13 mouse cellular contexts compared by ENCODE assay signal in the genomic region with DNA sequence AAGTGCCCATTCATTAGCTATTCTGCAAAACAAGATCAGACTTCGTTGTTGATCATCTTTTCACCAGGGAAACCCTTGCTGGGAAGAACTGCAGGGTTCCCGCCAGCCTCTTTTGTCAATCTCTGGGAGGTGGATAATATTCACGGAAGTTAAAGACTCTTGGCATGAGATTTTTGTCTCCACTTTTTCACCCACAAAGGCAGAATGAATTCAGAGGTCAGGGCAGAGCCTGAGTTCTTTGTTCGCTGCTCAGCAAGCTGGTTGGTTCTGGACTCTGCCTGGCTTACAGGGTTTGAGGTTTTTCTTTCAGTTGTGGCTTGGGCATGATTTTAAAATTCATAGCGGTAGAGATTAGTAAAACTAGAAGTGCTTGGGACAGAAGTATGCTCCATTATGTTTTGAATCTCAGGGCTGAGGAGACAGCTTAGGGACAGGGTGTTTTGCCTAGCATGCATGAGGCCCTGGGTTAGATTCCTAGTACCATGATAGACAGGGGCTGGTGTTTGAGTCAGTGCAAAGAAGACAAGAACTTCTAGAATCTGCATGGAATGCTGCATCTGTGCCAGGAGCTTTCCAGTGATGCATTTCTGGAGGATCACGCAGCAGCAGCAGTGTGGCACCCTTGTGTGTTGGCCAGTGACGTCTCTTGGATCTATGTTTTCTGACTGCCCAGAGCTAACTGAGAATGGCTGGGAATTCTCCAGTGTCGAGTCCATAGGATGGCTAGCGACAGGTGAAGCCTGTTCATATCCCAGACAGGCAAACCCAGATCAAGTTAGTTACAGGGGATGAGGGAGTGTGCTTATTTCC. TPM values are rescaled to one million over a fixed set of nuclear protein-coding genes. Genes with fewer than 3 reads are reported as not detected.
DNase-seq lines count a peak whose midpoint lies in the region; ATAC-seq lines count a peak whose summit lies in the region.
"Had no signal": no experiment of that assay in that cellular context is flagged by ENCODE, and none has a peak within 500 bp of the region (broad histone marks: within the 10 kb centered on the region; RNA-seq: fewer than 3 reads in every experiment).

No protein-coding gene starts in this region.

- no peak overlapping the region for H3K4me2 ChIP-seq in hindbrain, embryonic 14.5 days (replicated peaks)

- 0 out of 2 replicates have a peak, but pooled peaks cover 2% of the 10 kb centered on the region for H3K9me3 ChIP-seq in embryonic facial prominence, embryonic 10.5 days
- no peaks in the 10 kb centered on the region for H3K9me3 ChIP-seq in hindbrain, embryonic 14.5 days (ENCODE audit: control insufficient read depth, low read length)

- intact Hi-C loops in gastrocnemius, postnatal 14 days (cut with DNase I; ENCODE audit: low total_unique reads), result no loop called here

- H3K36me3 ChIP-seq in embryonic facial prominence, embryonic 10.5 days (replicated peaks), result no peaks in the 10 kb centered on the region
- no peaks in the 10 kb centered on the region for H3K36me3 ChIP-seq in hindbrain, embryonic 14.5 days (replicated peaks; ENCODE audit: control insufficient read depth, insufficient read depth)

- peaks cover 31% of the 10 kb centered on the region for H3K27me3 ChIP-seq in embryonic facial prominence, embryonic 10.5 days (replicated peaks; ENCODE audit: low read depth, poor library complexity, severe bottlenecking)
- H3K27me3 ChIP-seq in hindbrain, embryonic 14.5 days (ENCODE audit: control insufficient read depth, insufficient read depth, low read length), result 0 out of 2 replicates have a peak, but pooled peaks cover 1% of the 10 kb centered on the region

- peak; percentile 40; the same call in 1 of the 2 replicates for ATAC-seq in hindbrain, embryonic 14.5 days (ENCODE audit: low FRiP score)

- no peak overlapping the region for H3K4me3 ChIP-seq in embryonic facial prominence, embryonic 10.5 days
- no peak overlapping the region for H3K4me3 ChIP-seq in hindbrain, embryonic 14.5 days (replicated peaks; ENCODE audit: low read length)
- H3K4me3 ChIP-seq: gastrocnemius, adult 2 months had no signal

- 49% methylated on average over 9 of the region's 9 CpGs for WGBS in embryonic facial prominence, embryonic 10.5 days
- WGBS in hindbrain, embryonic 14.5 days, result 22% methylated on average over 9 of the region's 9 CpGs

- no peak overlapping the region for H3K9ac ChIP-seq in hindbrain, embryonic 14.5 days

- H3K4me1 ChIP-seq in embryonic facial prominence, embryonic 10.5 days, result peaks cover 37% of the 10 kb centered on the region
- H3K4me1 ChIP-seq in hindbrain, embryonic 14.5 days (replicated peaks; ENCODE audit: control insufficient read depth, insufficient read depth, low read length), result 0 out of 2 replicates have a peak, but pooled peaks cover 6% of the 10 kb centered on the region

- H3K27ac ChIP-seq in embryonic facial prominence, embryonic 10.5 days (replicated peaks), result peak overlapping the region; percentile 35; the same call in 1 of the 2 replicates
- peak overlapping the region; percentile 26; the same call in 1 of the 2 replicates for H3K27ac ChIP-seq in hindbrain, embryonic 14.5 days
- H3K27ac ChIP-seq: gastrocnemius, adult 2 months had no signal

- peak; percentile 86 for DNase-seq in heart, adult 11 months
- DNase-seq in heart, adult 18-20 months, result no peak
- no peak for DNase-seq in embryonic facial prominence, embryonic 10.5 days (ENCODE audit: low spot score)
- no peak for DNase-seq in hindbrain, embryonic 14.5 days (ENCODE audit: low spot score)
- DNase-seq in neural tube, embryonic 10.5 days (ENCODE audit: extremely low spot score, low spot score), result peak; percentile 20
- no peak for DNase-seq in gastrocnemius, postnatal 14 days
- DNase-seq in left cerebral cortex, adult 8-10 months (ENCODE audit: low spot score in 2 of 2), result no peak
- DNase-seq in spleen, adult 18-20 months, result no peak
- DNase-seq: gastrocnemius, adult 2 months; right cerebral cortex, adult 18-20 months had no signal

RNA-seq across cellular contexts. Expression of gene Plce1, which starts 7.4 kb away (rescaled TPM):
- 10 to 100 TPM; 16.2 to 17.0 TPM for total RNA-seq in heart, adult 18-20 months (2021)
- polyA plus RNA-seq in embryonic facial prominence, embryonic 10.5 days (2016; fragmentation: Nextera tagmentation; extraction: Ambion mirVana), result 2.3 and 2.7 TPM in 2 replicates
- polyA plus RNA-seq in hindbrain, embryonic 14.5 days (2014; fragmentation: Nextera tagmentation; extraction: Ambion mirVana), result 4.3 and 4.7 TPM in 2 replicates
- 10 to 100 TPM in 1 of 2 experiments, 1 to 10 TPM in 1; 9.6 to 11.0 TPM for total RNA-seq in gastrocnemius, postnatal 14 days (2021)
- total RNA-seq in left cerebral cortex, adult 8-10 months (2022), result 10 to 100 TPM in 2 of 4 experiments, 1 to 10 TPM in 2; 6.1 to 12.6 (median 8.8) TPM
- total RNA-seq: common myeloid progenitor, adult 5-6 weeks; hematopoietic stem cell, adult 5-6 weeks; megakaryocyte-erythroid progenitor cell, adult 5-6 weeks had no signal

Comparison
In these comparisons a context has a peak if more than half of its experiments do, and no peak if none do; other contexts are left out.
1. DNase-seq: peak in heart, adult 11 months (single experiment) and neural tube, embryonic 10.5 days (single experiment); none in heart, adult 18-20 months (0 of 2), embryonic facial prominence, embryonic 10.5 days (single experiment), hindbrain, embryonic 14.5 days (single experiment), gastrocnemius, postnatal 14 days (single experiment), left cerebral cortex, adult 8-10 months (0 of 2) and spleen, adult 18-20 months (0 of 2).